Mouse (Mus musculus): ENCODE results near the gene Trim31.

DNA sequence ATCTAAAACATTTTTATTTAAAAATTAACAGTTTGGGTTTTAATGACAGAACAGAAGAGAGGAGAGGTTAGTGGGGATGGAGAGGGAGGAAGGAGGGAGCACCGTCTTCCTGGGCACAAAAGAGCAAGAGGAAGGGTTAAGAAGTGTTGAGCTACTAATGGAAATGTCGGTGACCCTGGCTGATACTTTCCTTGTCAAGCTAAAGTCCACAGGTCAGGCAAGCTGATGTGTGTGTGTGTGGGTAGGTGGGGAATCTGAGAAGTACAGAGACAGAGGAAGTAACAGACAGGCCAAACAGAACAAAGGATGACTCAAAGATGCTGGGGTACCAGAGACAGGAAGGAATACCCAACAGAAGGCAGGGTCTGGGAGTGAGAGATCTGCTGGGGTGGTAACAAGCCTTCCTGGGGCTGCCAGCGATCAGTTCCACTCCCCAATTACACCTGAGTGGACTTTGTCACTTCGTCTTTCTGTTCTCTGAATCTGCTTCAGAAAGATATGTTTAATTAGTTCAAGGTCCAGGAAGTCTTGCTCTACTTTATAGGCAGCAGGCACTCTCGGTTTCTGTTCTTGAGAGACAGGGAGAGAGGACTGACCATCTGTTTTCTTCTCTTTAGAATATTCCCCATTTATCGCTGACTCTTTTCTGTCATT lies at the start of gene Trim31:
- no peak for TF ChIP-seq CTCF (IDR thresholded peaks at IDR 0.05; ENCODE audit: low read depth, low read length)
- TF ChIP-seq POLR2A (IDR thresholded peaks at IDR 0.05; ENCODE audit: extremely low read depth, insufficient read depth, low read length), result no peak
